Mouse (Mus musculus) fat pad, adult 2 months (tissue): ENCODE measurements around the gene Sestd1.

Experiments
- DNase-seq: peaks from one replicate; pipeline ENCODE4 v3.0.0-alpha.2; 2011; ENCODE audit warnings: low read depth, low spot score; ENCODE audit errors: extremely low read depth

Sestd1 gene

DNA sequence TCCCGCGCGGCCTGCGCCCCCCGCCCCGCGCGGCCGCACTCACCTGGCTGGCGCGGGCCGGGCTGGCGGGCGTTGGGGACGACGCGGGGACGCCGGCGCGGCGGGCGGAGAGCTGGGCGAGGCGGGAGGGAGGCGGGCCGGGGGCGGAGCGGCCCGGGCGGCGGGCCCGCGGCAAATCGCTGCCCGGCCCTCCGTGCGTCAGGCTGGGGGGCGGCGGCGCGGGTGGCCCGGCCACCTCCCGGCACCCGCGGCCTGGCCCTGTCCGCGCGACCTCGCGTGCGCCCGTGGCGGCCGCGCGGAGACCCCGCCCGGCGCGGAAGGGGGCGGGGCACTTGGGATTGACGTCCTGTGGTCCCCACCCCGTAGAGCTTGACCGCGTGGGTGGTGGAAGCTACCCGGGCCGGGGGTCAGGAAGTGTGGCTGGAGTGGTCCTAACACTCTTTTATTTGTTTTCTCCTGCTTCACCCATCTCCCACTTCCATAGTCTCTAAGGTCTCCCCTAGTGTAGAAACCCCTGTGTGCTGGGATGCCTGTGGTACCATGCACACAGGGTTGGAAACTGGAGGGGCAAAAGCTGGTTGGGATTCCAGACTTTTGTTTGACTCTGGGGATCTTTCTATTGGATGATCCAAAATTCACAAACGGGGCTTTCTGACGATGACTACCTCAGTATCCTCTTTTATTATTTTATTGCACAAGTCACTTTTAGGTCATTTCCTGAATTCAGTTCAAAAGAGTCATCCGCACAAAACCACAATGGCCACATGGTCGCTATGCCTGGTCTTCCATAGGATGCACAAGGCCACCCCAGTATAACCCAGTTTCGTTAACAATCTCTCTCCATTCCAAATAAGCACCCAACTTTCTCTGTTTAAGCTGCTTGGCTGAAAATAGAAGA lies at the start of gene Sestd1:
TSS of gene Sestd1 (minus strand) at position 81 of the 898 bp plus-strand sequence.
- no peak for DNase-seq

DNA sequence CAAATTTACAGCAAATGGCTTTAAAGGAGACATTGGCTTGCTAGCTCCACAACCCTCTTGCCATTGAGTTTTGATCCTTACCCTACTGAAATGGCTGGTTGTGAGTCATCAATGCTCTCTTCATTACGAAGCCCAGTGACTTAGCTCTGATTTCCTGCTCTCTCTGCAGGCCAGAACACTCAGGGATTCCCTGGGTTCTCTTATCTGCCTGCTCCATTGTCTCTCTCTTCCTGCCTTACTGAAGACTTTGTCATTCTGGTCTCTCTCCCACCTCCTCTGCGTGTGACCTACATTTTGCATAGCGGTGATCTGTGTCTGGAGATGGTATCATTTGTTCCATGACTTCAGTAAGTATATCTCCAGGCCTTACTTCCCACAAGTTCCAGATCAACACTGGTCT lies 46.9 kb upstream of the Sestd1 start:
- no peak for DNase-seq

DNA sequence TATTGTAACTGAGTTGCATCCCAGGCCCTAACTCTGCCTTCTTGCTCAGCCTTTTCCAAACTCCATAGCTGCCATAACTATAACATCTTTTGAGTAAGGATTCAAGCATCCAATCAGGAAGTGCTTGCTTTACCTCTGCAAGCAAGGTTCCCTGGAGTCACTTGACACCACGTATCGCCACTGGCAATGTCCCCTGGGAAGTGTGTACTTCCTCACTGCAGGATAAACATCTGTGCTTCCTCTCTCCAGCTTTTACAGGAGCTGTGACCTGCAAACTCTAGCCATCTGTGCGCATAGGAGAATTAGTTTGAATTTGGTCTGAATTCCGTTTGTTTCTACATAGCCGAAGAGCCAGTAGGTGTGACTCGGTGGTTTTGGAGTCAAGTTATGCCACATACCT lies 43.3 kb upstream of the Sestd1 start:
- DNase-seq = no peak

DNA sequence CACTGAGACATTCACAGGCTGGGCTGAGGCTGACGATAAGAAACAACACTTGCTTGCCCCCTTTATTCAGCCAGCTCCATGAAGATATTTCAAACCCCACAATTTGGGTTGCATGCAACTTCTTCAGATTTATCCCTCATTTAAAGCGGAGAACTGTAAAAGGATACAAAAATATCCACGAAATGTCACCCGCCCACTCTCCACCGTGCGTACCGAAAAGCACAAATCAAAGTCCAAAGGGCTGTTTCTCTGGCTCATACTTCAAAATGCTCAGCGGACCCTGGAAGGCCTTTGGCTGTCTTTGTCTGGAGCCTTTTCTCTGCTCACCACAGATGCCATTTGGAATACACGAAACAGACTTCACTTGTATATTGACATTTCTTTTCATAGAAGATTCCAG lies 42.8 kb upstream of the Sestd1 start:
- no peak for DNase-seq

DNA sequence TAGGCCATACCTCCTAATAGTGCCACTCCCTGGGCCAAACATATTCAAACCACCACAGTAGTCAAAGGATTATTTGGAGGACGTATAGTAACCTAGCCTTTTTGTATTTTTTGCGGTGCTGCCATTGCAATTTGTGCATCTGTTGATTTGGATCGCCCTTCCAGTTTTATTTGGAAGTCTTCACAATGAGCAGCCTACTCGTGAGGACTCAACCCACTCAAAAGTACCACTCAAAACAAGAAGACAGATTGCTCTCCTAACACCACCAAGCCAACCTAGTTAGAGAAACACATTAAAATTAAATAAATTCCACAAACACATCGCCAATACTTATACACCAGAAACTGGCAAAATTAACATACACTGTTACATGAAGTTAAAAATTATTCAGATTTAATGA lies 38.8 kb upstream of the Sestd1 start:
- no peak for DNase-seq

DNA sequence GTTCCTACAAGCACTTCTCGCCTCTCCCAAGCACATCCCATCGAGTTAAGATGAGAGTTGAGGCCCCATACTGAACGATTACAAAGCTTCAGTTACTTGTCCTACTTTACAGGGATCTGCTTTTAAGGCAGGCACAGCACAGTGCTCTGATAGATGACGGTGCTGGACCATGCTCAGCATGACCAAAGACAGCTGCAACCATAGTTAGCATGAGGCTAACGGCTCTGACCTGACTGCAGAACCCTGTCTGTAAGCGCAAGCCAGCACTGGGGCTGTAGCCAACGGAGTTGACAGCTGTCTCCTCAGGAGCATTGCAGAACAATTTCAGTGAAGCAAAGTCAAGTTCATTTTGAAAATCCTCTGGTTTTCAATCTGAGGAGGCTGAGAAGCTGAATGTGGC lies 36.6 kb upstream of the Sestd1 start:
- no peak for DNase-seq

DNA sequence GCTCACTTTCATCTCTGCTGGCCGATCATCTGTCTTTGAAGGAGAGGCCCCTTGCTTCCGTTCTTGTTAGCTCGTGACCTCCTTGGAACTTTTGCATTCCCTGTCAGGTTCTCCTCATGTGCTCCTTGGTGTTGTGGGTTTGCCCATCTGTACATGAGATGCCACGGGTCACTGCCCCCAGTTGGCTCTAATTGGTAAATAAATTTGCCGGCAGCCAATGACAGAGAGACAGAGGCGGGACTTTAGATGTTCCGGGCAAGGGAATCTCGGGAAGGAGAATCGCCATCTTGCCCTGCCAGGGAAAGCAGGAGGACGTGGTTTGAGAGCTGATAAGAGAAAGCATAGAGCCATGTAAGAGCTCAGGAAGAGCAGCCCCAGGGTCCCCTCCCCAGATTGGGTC lies 33.5 kb upstream of the Sestd1 start:
- DNase-seq = no peak

DNA sequence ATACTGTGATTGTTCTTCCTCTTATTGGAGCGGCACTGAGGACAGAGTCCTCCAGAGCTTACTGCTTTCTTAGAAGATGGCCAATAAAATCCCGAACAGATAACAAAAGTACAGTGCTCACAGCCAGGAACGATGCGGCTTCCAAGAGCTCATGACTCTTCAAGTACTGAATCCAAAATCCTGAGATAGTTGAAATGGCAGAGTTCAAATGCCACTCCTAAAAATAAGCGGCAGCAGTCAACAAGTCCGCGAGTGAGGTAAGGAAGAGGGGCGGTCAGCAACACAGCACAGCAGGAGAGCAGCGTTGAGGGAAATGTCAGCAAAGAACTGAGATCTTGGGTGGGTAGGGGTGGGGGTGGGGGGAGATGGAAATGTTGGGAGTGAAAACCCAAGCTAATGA lies 32.2 kb upstream of the Sestd1 start:
- no peak for DNase-seq

DNA sequence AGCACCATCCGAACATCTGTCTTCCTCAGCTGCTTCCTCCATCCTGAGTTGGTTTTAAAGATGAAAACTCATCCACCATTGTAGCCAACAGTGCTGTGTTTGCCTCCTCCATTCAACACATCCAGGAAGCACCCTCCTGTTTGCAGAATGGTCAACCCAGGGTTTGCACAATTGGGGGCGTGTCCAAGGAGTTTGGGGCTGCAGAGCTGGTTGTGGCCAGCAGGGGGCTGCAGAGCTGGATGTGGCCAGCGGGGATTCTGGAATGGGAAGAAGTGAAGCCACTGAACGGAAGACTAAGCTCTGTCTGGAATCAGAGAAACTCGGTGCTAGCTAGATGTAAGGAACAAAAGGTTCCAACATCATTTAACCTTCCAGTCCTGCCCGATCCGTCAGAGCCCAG lies 28.9 kb upstream of the Sestd1 start:
- DNase-seq = no peak

DNA sequence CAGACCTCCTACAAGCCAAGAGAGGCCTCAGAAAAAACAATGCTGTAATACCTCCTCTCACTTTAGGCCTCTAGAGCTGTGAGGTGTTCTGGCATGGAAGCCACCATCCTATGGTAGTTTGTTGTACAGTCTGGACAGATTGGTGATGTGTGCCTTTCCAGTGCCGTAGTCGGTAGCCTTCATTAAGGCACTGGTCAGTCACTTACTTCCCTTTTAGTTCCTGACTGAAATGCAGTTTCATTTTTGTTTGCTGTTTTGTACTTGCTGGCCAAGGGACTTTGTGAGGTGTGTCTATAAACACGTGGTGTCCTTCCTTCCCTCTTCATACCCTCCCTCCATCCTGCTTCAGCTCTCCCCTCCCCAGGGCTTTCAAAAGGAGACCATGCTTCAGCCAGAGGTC lies 24.1 kb upstream of the Sestd1 start:
- DNase-seq = no peak

DNA sequence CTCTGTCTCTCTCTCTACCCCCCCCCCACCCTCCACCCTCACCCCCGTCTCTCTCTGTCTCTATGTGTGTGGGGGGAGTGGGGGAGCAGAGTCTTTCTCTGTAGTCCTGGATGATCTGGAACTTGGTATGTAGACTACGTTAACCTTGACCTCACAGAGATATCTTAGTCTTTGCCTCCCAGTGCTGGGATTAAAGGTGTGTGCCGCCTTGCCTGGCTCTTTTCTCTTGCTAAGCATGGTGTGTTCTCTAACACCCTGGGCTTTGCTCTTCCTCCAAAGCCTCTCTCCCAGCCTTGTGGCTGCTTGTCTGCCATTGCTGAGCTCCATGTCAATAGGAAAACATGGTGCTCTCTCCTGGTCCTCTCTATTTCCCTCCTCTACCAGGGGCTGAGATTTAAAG lies 23.3 kb upstream of the Sestd1 start:
- DNase-seq = no peak

DNA sequence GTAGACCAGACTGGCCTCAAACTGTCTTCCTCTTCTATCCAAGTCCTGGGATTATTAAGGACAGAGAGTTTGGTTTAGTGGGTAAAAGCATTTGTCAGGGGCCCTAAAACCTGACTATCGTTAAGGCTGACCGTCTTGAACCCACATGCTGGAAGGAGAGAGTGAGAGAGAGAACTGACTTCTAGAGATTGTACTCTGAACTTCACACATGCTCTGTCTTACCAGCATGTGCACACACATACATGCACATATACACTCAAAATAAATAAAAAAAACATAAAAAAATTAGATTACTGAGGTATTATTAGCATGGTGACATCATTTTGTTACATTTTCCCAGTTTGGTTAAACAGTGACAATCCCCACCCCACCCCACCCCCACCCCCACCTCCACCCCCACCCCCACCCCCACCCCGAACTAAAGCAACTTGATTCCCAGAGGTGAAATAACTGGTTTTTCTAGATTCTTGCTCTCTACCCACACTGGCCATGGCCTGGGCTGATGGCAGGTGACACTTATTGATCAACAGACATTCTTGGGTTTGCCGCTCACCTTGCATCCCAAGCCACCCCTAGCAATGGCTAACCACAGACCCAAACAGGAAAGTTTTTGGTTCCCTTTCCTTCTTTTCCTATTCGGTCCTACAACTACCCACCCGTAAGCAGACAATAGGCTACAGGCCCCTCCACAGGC lies 22.4 kb upstream of the Sestd1 start:
- no peak for DNase-seq

DNA sequence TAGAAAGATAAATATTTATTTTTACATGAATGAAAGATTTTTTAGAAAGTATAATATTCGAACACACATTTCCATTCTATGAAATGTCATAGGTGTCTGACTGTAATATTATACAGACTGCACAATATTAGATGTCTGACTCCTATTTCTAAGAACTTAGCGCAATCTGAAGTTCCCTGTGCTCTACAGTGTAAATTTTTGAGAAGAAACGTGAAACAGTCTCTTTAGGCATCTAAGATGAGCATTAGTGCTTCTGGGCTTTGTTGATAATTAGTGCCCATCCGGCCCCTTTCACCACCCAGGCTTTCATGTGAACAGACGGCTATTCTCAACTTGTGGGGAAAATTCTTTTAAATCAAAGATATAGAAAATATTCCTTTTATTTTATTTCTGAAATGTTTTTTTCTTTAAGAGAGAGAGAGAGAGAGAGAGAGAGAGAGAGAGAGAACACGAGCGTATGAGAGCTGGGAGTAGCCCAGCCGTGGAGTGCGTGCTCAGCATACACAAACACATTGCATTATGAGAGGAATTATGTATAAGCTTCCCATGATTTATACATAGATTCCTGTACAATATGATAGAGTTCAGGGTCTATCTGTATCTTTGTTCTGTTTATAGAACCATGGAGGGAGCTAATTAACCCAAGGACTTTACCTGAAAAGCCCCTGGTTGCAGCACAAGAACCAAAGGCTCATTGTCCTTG lies 21.4 kb upstream of the Sestd1 start:
- DNase-seq = no peak

DNA sequence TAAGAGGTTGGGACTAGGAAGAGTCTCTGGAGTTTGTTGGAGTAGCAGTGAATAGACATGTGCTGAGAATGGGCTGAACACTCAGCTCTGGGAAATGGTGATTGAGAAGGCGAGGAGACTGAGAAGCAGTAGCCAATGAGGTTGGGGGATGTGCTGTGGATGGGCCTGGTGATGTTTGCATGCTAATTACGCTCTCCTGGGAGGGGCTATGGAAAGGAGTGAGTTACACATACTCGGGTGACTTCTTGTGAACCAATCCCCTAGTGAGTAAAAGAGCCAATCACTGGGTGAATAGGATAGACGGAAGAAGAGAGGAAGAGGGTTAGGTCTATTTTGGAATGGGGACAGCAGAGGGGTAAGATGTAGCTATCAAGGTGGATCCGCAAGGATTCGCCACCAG lies 9.3 kb upstream of the Sestd1 start:
- no peak for DNase-seq

DNA sequence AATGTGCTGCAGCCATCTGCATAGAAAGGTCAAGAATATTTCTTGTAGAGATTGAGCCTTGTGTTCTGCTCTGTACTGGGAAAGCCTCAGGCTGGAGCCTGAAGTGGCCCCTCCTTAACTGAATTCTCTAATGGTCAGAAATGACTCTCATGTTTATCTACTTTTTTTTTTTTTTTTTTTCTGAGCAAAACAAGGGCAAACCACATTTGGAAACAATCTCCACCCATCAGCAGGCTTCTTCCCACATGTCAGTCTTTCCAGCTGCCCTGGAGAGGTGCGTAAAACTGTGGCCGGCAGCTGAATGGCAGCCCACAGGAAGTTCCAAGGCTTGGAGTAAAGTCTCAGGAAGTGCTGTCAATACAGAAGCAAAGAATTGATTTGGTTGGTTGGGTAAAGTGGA lies 6.4 kb upstream of the Sestd1 start:
- no peak for DNase-seq

DNA sequence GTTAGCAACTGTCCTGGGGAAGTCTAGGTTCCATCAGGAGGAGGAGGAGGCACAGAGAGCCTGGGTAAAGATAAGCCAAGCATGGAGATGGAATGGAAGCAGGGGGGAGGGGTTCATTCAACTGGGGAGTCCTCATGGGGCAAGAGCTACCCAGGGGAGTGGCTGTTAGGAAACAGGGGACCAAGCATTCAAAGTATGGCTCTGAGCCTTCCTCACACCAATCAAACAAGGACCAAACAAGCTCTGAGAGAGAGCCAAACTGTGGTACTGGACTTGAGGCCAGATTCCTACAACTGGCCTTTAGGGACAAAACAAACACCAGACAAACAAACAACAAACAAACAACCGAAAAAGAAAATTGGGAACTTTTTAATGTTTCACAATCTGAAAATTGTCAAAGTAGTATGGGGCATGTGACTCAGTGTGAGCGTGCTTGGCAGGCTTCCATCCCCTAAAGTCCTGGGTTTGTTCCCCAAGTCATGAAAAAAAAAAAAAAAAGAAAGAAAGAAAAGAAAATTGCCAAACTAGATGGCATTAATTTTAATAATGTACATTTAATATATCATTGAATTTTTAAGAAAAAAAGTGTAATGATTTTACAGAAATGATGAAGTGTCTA lies 4.0 kb upstream of the Sestd1 start:
- DNase-seq = no peak

DNA sequence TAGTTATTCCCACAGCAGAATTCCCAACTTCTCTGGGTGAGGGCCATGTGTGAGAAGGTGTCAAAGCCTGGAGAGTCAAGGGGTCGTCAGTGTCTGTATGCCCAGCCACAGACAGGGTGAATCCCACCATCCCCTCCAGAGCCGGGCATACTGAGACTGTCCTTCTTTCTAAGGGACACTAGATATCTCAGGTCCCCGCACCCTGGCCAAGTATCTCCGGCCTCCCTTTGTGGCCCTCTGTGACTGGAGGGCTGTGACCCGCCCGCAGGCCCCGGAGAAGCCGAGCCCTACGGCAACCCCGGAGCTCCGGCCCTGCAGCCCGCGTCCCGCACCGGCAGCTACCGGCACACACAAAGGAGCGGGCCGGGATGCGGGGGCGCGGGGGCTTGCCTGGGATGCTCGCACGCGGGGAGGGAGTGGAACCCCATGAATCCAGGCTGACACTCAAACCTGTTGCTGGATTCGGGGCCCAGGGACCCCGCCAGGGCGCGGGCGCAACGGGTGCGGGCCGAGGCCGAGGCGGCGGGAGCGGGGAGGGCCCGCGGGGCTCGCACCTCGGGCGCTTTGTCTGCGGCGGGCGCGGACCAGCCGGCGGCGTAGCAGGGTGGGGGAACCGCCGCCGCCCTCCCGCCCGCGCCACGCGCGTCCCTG lies 406 bp downstream of the Sestd1 start:
- DNase-seq = no peak

DNA sequence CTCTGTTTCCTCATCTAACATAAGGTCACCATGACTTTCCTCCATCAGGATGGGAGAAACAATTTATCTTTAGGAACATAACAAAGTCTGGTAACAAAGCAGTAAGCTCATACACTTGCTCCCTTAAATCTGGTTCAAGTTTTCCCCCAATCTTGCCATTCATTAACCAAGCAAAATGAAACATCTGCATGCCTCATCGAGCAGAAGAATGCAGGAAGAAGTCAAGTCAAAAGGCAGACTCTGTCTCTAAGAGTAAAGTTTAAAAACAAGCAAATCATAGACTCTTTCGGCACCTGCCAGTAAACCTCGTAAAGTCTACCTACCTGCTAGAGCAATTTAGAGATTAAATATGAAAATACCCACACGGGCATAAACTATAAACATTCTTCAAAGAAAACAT lies 3.1 kb downstream of the Sestd1 start:
- no peak for DNase-seq

DNA sequence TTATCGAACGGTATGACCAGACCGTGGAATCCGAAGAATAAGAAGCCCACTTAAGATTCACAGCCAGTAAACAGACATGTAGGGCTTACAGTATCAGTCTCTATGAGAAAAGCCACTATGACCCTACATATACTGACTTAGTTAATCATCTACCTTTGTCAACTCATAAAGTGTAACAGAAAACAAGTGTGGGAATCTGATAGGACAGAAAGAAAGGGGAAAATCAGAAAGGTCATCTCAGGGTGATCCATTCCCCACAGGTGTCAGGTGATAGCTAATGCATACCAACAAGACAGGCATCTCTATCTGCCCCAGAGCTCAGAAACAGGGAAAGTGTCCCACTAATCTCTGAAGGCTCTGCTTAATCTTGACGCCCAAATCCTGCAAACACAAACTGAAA lies 4.5 kb downstream of the Sestd1 start:
- no peak for DNase-seq

DNA sequence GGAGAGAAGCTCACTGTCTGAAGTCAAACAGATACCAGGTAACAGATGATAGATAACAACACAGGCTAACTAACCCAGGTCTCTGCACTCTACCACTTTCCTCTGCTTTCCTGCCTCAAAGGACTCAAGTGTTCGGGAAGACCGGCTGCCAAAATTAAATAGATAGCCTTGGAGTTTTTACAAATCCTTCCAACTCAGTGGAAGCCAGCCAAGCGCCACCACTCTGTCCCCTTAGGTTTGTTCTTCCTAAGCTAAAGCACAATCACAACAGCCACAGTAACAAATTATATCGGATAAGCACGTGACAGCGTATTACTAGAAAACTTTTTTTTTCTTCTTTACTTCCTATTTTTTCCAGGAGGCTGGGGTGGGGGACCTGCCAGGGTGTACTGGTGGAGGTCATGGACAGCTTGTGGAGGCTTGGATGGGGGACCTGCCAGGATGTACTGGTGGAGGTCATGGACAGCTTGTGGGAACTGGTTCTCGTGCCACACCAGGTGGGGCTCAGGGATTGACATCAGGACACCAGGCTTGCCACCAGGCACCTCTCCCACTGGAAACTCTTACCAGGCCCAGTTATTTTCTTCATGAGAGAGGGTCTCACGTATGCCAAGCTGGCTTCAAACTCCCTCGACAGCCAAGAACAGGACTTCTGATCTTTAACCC lies 5.3 kb downstream of the Sestd1 start:
- DNase-seq = no peak
